In genomic region chr9:49797508-49797820, GRCm38 (mm10) we compare ENCODE assay signal across 8 mouse cellular contexts. TPM values are rescaled to one million over a fixed set of nuclear protein-coding genes. Genes with fewer than 3 reads are reported as not detected.
DNase-seq lines count a peak whose midpoint lies in the region; ATAC-seq lines count a peak whose summit lies in the region.

No protein-coding gene starts in this region.

- peaks cover 7% of the 10 kb centered on the region; the same call in 1 of the 2 replicates for H3K4me1 ChIP-seq in lung, embryonic 16.5 days (replicated peaks; ENCODE audit: control insufficient read depth, insufficient read depth, low read length)
- H3K4me1 ChIP-seq in limb, embryonic 12.5 days (replicated peaks), result peaks cover 15% of the 10 kb centered on the region
- H3K4me1 ChIP-seq in stomach, embryonic 14.5 days (ENCODE audit: control insufficient read depth, insufficient read depth, low read length), result peaks cover 12% of the 10 kb centered on the region; the same call in 1 of the 2 replicates

- 0 out of 2 replicates have a peak, but pooled peaks have one; percentile 10 for ATAC-seq in lung, embryonic 16.5 days (ENCODE audit: low read depth)
- ATAC-seq in limb, embryonic 12.5 days (ENCODE audit: insufficient number of reproducible peaks, insufficient read depth, low FRiP score, low TSS enrichment, low read depth), result no peak
- peak; percentile 9; the same call in 1 of the 2 replicates for ATAC-seq in stomach, embryonic 14.5 days (ENCODE audit: insufficient number of reproducible peaks, insufficient read depth, low FRiP score, low read depth)

- peak overlapping the region; percentile 7 for H3K27ac ChIP-seq in lung, embryonic 16.5 days (ENCODE audit: low read length)
- 0 out of 2 replicates have a peak overlapping the region, but pooled peaks have one; percentile 56 for H3K27ac ChIP-seq in limb, embryonic 12.5 days
- H3K27ac ChIP-seq in stomach, embryonic 14.5 days (ENCODE audit: low read length), result peak overlapping the region; percentile 81; the same call in 1 of the 2 replicates

- peak; percentile 4 for DNase-seq in adrenal gland, postnatal 14 days
- no peak for DNase-seq in adrenal gland, postnatal 25 days
- no peak for DNase-seq in lung, adult 18-20 months
- no peak for DNase-seq in spleen, adult 18-20 months
- DNase-seq in gastrocnemius, adult 8-10 months (ENCODE audit: low spot score in 2 of 2), result no peak

- peaks cover 14% of the 10 kb centered on the region for H3K27me3 ChIP-seq in lung, embryonic 16.5 days (ENCODE audit: control insufficient read depth, insufficient read depth, low read depth, low read length)
- H3K27me3 ChIP-seq in limb, embryonic 12.5 days, result peaks cover 12% of the 10 kb centered on the region
- no peaks in the 10 kb centered on the region for H3K27me3 ChIP-seq in stomach, embryonic 14.5 days (ENCODE audit: control insufficient read depth, insufficient read depth, low read length)

- no peaks in the 10 kb centered on the region for H3K36me3 ChIP-seq in lung, embryonic 16.5 days (ENCODE audit: control insufficient read depth, insufficient read depth, low read length)
- no peaks in the 10 kb centered on the region for H3K36me3 ChIP-seq in limb, embryonic 12.5 days
- H3K36me3 ChIP-seq in stomach, embryonic 14.5 days (ENCODE audit: control insufficient read depth, insufficient read depth, low read length), result no peaks in the 10 kb centered on the region

- no peaks in the 10 kb centered on the region for H3K9me3 ChIP-seq in lung, embryonic 16.5 days (ENCODE audit: control insufficient read depth, low read length)
- H3K9me3 ChIP-seq in limb, embryonic 12.5 days, result no peaks in the 10 kb centered on the region
- H3K9me3 ChIP-seq in stomach, embryonic 14.5 days (ENCODE audit: control insufficient read depth, low read depth, low read length), result no peaks in the 10 kb centered on the region

- WGBS in lung, embryonic 16.5 days, result 0% methylated on average over 14 of the region's 15 CpGs
- under 1% methylated on average over 15 of the region's 15 CpGs for WGBS in limb, embryonic 12.5 days
- WGBS in stomach, embryonic 14.5 days, result under 1% methylated on average over 14 of the region's 15 CpGs

- H3K9ac ChIP-seq in lung, embryonic 16.5 days (ENCODE audit: low read length), result peak overlapping the region; percentile 65
- peak overlapping the region; percentile 76 for H3K9ac ChIP-seq in limb, embryonic 12.5 days (replicated peaks)
- peak overlapping the region; percentile 56; the same call in 1 of the 2 replicates for H3K9ac ChIP-seq in stomach, embryonic 14.5 days (replicated peaks; ENCODE audit: low read depth, low read length)

- peak overlapping the region; percentile 68 for H3K4me3 ChIP-seq in lung, embryonic 16.5 days (ENCODE audit: low read length)
- peak overlapping the region; percentile 79 for H3K4me3 ChIP-seq in limb, embryonic 12.5 days (replicated peaks)
- peak overlapping the region; percentile 64 for H3K4me3 ChIP-seq in stomach, embryonic 14.5 days (ENCODE audit: low read depth, low read length)

- peak overlapping the region; percentile 88 for H3K4me2 ChIP-seq in lung, embryonic 16.5 days (ENCODE audit: low read depth, low read length)
- H3K4me2 ChIP-seq in limb, embryonic 12.5 days, result peak overlapping the region; percentile 95
- H3K4me2 ChIP-seq in stomach, embryonic 14.5 days (replicated peaks; ENCODE audit: low read depth, low read length), result peak overlapping the region; percentile 80

RNA-seq across cellular contexts. Expression of gene Ncam1, which starts 1.3 kb away (rescaled TPM):
- total RNA-seq in adrenal gland, postnatal 14 days (2021), result 40.9 and 43.6 TPM in 2 replicates
- 35.5 and 48.8 TPM in 2 replicates for total RNA-seq in adrenal gland, postnatal 25 days (2021)
- 25.2 and 28.0 TPM in 2 replicates for polyA plus RNA-seq in lung, embryonic 16.5 days (2015; fragmentation: Nextera tagmentation; extraction: Ambion mirVana)
- polyA plus RNA-seq in limb, embryonic 12.5 days (2016; fragmentation: Nextera tagmentation; extraction: Ambion mirVana), result 48.7 and 59.2 TPM in 2 replicates
- 110 and 115 TPM in 2 replicates for polyA plus RNA-seq in stomach, embryonic 14.5 days (2014; fragmentation: Nextera tagmentation; extraction: Ambion mirVana)
- total RNA-seq in gastrocnemius, adult 8-10 months (2022), result 10 to 100 TPM in 2 of 4 experiments, 1 to 10 TPM in 2; 6.7 to 12.6 (median 10.2) TPM

Comparison
In these comparisons a context has a peak if more than half of its experiments do, and no peak if none do; other contexts are left out.
1. H3K27ac ChIP-seq: peak in every context shown above with its lines; median percentile 81 in stomach, embryonic 14.5 days; 56 in limb, embryonic 12.5 days; 7 in lung, embryonic 16.5 days.